Mouse (Mus musculus) bone marrow, adult 2 months (tissue): ENCODE data around the gene Unc93b1.

Experiments
- CTCF ChIP-seq: fragments of 200-500 bp; IDR thresholded peaks from 2 replicates; pipeline ENCODE4 v1.5.1; 2011; ENCODE audit warnings: low read length, control low read depth; ENCODE audit not compliant: control insufficient read depth, insufficient read depth
- POLR2A ChIP-seq: fragments of 200-500 bp; IDR thresholded peaks from 2 replicates; pipeline ENCODE4 v1.6.1; 2011; ENCODE audit warnings: low read depth, mild to moderate bottlenecking, control low read depth, low read length, borderline replicate concordance; ENCODE audit not compliant: control insufficient read depth

GRCm38 (mm10) chr19:3942986-3943735 lies 8.2 kb downstream of the Unc93b1 start:
- TF ChIP-seq CTCF, result no peak
- TF ChIP-seq POLR2A, result no peak
